Mouse (Mus musculus) limb, embryonic 14.5 days (tissue): ENCODE measurements around the gene Nckipsd. TPM values are rescaled to one million over a fixed set of nuclear protein-coding genes. Genes with fewer than 3 reads are reported as not detected.

Experiments
- ATAC-seq: fragments of 200-750 bp; cut with Nextera tagmentation; 2 replicates; pipeline ENCODE4 v1.8.0; 2017; ENCODE audit warnings: low read depth, moderate number of reproducible peaks, moderate TSS enrichment; ENCODE audit not compliant: low FRiP score
- DNase-seq: peaks from one replicate; pipeline ENCODE4 v3.0.0-alpha.2; 2015; ENCODE audit warnings: low spot score
- H3K27ac ChIP-seq: fragments of 300-500 bp; sonication (generic); replicated peaks from 2 replicates; pipeline ENCODE4 v1.5.1; 2014; ENCODE audit warnings: low read depth, mild to moderate bottlenecking, low read length, moderate library complexity, mixed read lengths
- H3K27me3 ChIP-seq: fragments of 300-500 bp; sonication (generic); 2 replicates; pipeline ENCODE4 v1.6.1; 2014; ENCODE audit warnings: low read length, mixed read lengths; ENCODE audit not compliant: control insufficient read depth, insufficient read depth
- H3K36me3 ChIP-seq: fragments of 300-500 bp; sonication (generic); 2 replicates; pipeline ENCODE4 v1.6.1; 2014; ENCODE audit warnings: mild to moderate bottlenecking, low read length, moderate library complexity, mixed read lengths; ENCODE audit not compliant: control insufficient read depth, insufficient read depth
- H3K4me1 ChIP-seq: fragments of 300-500 bp; sonication (generic); 2 replicates; pipeline ENCODE4 v1.6.1; 2014; ENCODE audit warnings: antibody characterized with exemption, low read length, mixed read lengths; ENCODE audit not compliant: control insufficient read depth, insufficient read depth
- H3K4me2 ChIP-seq: fragments of 300-500 bp; sonication (generic); replicated peaks from 2 replicates; pipeline ENCODE4 v1.6.1; 2014; ENCODE audit warnings: low read depth, mild to moderate bottlenecking, low read length, moderate library complexity; ENCODE audit not compliant: severe bottlenecking
- H3K4me3 ChIP-seq: fragments of 300-500 bp; sonication (generic); replicated peaks from 2 replicates; pipeline ENCODE4 v1.5.1; 2014; ENCODE audit warnings: low read length
- H3K9ac ChIP-seq: fragments of 300-500 bp; sonication (generic); 2 replicates; pipeline ENCODE4 v1.6.1; 2014; ENCODE audit warnings: mild to moderate bottlenecking, low read depth, low read length, moderate library complexity; ENCODE audit not compliant: severe bottlenecking
- H3K9me3 ChIP-seq: fragments of 300-500 bp; sonication (generic); 2 replicates; pipeline ENCODE4 v1.6.1; 2016; ENCODE audit warnings: low read length; ENCODE audit not compliant: control insufficient read depth
- POLR2A ChIP-seq: fragments of 200-500 bp; IDR thresholded peaks from 2 replicates; pipeline ENCODE4 v1.8.0; 2012; ENCODE audit warnings: inconsistent platforms, mild to moderate bottlenecking, moderate library complexity, borderline replicate concordance; ENCODE audit not compliant: insufficient read depth, insufficient read length; ENCODE audit errors: extremely low read depth
- WGBS: fragments of 180-500 bp; shearing (Covaris S2); extraction: QIAGEN DNeasy Blood & Tissue Kit; methylation state at CpG from one replicate; pipeline ENCODE4 v1.1.7; 2014; 5-methylcytosine and 5-hydroxymethylcytosine counted together
- polyA plus RNA-seq, 2 experiments: library from polyadenylated mRNA; depleted of rRNA in 1 of 2; stranded (reverse) in 1 of 2; unstranded in 1 of 2; fragments of >200 nt; fragmentation: Nextera tagmentation in 1 of 2; extraction: Ambion mirVana in 1 of 2; gene quantifications; 2 replicates each; pipeline versions ENCODE4 v1.2.1 to v1.2.3; 2012 to 2014

The Nckipsd gene
- polyA plus RNA-seq, 2 experiments: 17.2 to 24.0 TPM

DNA sequence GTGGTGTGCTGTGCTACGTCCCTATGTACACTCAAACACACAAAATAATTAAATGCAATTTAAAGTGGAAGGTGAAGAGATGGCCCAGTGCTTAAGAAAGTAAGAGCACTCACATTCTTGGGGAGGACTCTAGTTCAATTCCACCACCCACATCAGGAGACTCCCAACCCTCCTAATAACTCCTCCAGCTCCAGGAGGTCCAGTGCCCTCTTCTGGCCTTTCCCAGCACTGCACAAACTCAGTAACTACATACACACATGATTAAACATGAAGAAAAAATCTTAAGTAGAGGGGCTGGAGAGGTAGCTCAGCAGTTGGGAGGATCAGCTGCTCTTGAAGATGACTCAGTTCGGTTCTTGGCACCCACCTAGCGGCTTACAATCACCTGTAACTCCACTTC is 11.3 kb downstream of the Nckipsd start:
- 59% methylated on average over 3 of the region's 3 CpGs for WGBS
- DNase-seq (no peak), ATAC-seq (no peak)
- no peak for TF ChIP-seq POLR2A
- H3K36me3 ChIP-seq: peaks cover 37% of the 10 kb centered on the region
- H3K9ac ChIP-seq: no peak overlapping the region
- no peaks in the 10 kb centered on the region for H3K4me1 ChIP-seq
- H3K9me3 ChIP-seq: no peaks in the 10 kb centered on the region
- H3K27me3 ChIP-seq: peaks cover 16% of the 10 kb centered on the region; the same call in 1 of the 2 replicates
- H3K27ac ChIP-seq: no peak overlapping the region
- no peak overlapping the region for H3K4me3 ChIP-seq
- no peak overlapping the region for H3K4me2 ChIP-seq

DNA sequence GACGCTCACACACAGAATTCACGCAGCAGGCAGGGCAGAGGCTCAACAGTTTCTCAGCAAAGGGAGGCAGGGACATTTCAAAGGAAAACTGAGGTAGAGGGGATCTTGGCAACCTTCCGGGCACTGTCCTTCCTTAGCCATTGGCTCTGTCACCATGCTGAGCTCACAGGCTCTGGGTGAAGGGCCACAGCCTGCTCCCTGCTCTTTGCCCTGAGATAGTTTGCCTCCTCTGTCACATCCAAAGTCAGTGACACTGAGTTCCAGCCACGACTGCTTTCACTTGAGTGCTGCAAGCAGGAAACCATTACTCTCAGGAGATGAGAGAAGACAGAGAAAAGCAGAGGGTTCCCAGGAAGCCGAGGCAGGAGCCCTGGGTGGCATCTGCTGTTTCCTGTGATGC is 11.9 kb downstream of the Nckipsd start:
- H3K4me1 ChIP-seq: no peaks in the 10 kb centered on the region
- 66% methylated on average over 5 of the region's 5 CpGs for WGBS
- no peak overlapping the region for H3K27ac ChIP-seq
- H3K4me3 ChIP-seq: no peak overlapping the region
- H3K36me3 ChIP-seq: peaks cover 31% of the 10 kb centered on the region
- no peaks in the 10 kb centered on the region for H3K9me3 ChIP-seq
- no peak for ATAC-seq
- no peak for TF ChIP-seq POLR2A
- H3K4me2 ChIP-seq: no peak overlapping the region
- no peak for DNase-seq
- H3K9ac ChIP-seq: no peak overlapping the region
- H3K27me3 ChIP-seq: peaks cover 22% of the 10 kb centered on the region

DNA sequence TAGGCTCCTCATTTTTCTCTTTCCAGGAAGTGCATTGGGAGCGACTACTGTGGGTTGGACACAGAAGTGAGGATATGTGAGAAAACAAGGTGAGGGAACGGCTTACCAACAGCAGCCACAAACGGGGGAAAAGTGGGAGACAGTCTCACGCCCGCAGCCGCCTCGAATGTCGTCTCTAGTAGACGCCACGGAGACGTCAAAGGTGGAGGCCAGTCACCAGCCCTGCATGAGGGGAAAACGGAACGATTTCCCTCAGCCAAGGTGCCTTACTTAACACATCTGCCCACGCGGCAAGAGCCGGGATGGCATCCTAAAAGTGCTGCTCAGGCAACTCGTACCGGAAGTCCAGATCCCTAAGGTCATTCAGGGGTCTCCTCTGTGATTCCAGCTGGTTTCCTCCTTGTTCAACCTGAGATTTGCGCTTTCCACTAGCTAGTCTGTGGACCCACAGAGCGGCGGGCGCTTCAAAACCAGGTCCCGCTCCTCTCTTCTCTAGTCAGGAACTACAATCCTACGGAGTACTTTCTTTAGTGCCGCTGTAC is 16.0 kb downstream of the Nckipsd start:
- TF ChIP-seq POLR2A: no peak
- H3K9me3 ChIP-seq: no peaks in the 10 kb centered on the region
- WGBS: 7% methylated on average over 25 of the region's 25 CpGs
- peaks cover 4% of the 10 kb centered on the region for H3K4me1 ChIP-seq
- no peak overlapping the region for H3K27ac ChIP-seq
- no peaks in the 10 kb centered on the region for H3K36me3 ChIP-seq
- no peak overlapping the region for H3K9ac ChIP-seq
- H3K27me3 ChIP-seq: peaks cover 63% of the 10 kb centered on the region
- DNase-seq (no peak), ATAC-seq (no peak)
- H3K4me2 ChIP-seq: no peak overlapping the region
- no peak overlapping the region for H3K4me3 ChIP-seq

DNA sequence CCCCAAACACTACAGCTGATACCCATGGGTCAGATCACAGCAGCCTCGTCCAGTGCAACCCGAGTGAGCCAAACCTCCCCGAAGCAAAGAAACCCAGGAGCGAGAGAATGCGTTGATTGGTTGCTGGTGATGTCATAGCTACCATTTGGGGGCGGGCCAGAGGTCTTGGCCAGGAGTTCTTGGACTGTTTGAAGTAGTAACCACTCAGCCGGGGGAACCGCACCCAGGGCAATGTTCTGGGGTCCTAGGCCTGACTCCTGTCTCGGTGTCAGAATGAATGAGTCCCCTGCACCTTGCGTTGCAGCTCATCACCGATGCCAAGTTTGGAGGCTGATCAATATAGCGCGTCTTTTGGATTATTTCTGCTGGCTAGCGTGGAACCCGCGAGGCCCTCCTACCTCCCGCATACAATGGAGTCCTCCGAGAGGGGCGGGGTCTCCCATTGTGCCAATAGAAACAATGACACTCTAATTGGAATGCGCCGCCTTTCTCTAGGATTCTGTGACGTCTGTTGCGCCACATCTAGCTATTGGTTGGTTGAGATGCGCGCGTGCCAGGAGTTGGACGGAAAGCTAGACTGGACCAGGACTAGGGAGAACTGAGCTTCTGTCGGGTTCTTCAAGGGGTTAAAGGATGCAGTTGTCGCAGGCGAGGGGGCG is 16.7 kb downstream of the Nckipsd start:
- Histone ChIP-seq H3K9ac (no peak overlapping the region), H3K9me3 (no peaks in the 10 kb centered on the region), H3K4me2 (no peak overlapping the region), H3K36me3 (no peaks in the 10 kb centered on the region), H3K27ac (no peak overlapping the region), H3K27me3 (peaks cover 69% of the 10 kb centered on the region), H3K4me1 (peaks cover 4% of the 10 kb centered on the region), H3K4me3 (no peak overlapping the region)
- no peak for DNase-seq
- WGBS: 2% methylated on average over 31 of the region's 31 CpGs
- TF ChIP-seq POLR2A: no peak
- ATAC-seq: no peak

DNA sequence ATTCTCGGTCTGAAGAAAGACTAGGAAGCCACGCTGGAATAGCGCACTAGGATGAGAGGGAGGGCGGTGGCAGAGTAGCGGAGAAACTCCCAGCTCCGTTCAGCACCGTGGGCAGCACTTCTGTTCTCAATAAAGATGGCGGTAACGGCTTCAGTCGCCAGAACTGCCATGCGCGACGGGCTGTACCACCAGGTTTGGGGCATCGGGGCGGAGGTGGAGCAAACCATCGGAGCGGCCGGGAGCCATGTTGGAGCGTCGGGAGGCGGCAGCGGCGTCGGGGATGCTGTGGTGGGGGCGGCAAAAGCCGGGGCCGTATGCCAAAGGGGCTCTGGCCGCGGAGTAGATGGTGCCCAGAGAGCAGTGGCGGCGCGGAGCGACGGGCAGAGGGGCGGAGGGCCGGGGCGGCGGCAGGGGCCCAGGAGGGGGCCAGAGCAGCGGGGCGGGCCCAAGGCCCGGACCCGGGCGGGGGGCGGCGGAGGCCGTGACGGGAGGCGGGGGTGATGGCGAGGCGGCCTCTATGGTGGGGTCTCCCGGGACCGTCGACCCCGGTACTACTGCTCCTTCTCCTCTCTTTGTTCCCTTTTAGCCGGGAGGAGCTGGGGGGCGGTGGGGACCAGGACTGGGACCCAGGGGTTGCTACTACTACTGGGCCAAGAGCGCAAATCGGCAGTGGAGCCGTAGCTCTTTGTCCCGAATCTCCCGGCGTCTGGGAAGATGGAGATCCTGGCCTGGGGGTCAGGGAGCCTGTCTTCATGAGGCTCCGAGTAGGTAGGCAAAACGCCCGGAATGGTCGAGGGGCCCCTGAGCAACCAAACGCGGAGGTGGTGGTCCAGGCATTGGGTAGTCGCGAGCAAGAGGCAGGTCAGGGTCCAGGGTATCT is 17.9 kb downstream of the Nckipsd start, which contains the start of gene Celsr3:
Celsr3 (plus strand) TSS at position 501 of the 880 bp plus-strand sequence.
- Histone ChIP-seq H3K27ac (no peak within 1 kb of the TSS), H3K4me3 (peak within 1 kb of the TSS; percentile 40), H3K9me3 (no peaks in the 10 kb centered on the region), H3K4me1 (peaks cover 4% of the 10 kb centered on the region), H3K36me3 (no peaks in the 10 kb centered on the region), H3K9ac (no peak within 1 kb of the TSS), H3K27me3 (peaks cover 81% of the 10 kb centered on the region), H3K4me2 (peak within 1 kb of the TSS; percentile 75)
- WGBS: 3% methylated on average over 52 of the region's 70 CpGs
- ATAC-seq (peak; percentile 28; the same call in 1 of the 2 replicates), DNase-seq (peak; percentile 85)
- TF ChIP-seq POLR2A: no peak
